Mouse (Mus musculus) CH12.LX (cell line): ENCODE measurements around the gene Lama4. TPM values are rescaled to one million over a fixed set of nuclear protein-coding genes. Genes with fewer than 3 reads are reported as not detected.

Source experiments
- DNase-seq: peaks from one replicate; pipeline ENCODE4 v3.0.0-alpha.2; 2013; ENCODE audit errors: extremely low read depth
- H3K27ac ChIP-seq: 2 replicates; pipeline ENCODE4 v1.5.1; 2012; ENCODE audit warnings: low read depth, mild to moderate bottlenecking, control low read depth, moderate library complexity; ENCODE audit not compliant: insufficient read depth
- H3K27me3 ChIP-seq: replicated peaks from 2 replicates; pipeline ENCODE3; 2012; ENCODE audit warnings: inconsistent platforms
- H3K36me3 ChIP-seq, 2 experiments: replicated peaks in 1 of 2; 2 replicates each; pipeline versions ENCODE3 to v1.6.1; 2012; ENCODE audit warnings: inconsistent platforms in 1 of 2, low read length in 1 of 2, mild to moderate bottlenecking in 1 of 2, mixed read lengths in 1 of 2, moderate library complexity in 1 of 2; ENCODE audit not compliant: control insufficient read depth in 1 of 2, insufficient read depth in 1 of 2
- H3K4me1 ChIP-seq, 2 experiments: 2 replicates each; pipeline ENCODE4 v1.6.1; 2012; ENCODE audit warnings: inconsistent platforms in 1 of 2, moderate library complexity in 1 of 2; ENCODE audit not compliant: insufficient read depth in 2 of 2, control insufficient read depth in 1 of 2
- H3K4me2 ChIP-seq: 2 replicates; pipeline ENCODE4 v1.6.1; 2012; ENCODE audit warnings: low read depth, mild to moderate bottlenecking, control low read depth; ENCODE audit not compliant: poor library complexity, insufficient read depth, severe bottlenecking
- H3K4me3 ChIP-seq, 3 experiments: fragments of 150-350 bp in 1 of 3; sonication (generic) in 1 of 3; replicated peaks in 1 of 3; 2 replicates each; pipeline versions ENCODE3 to v1.5.1; 2011 to 2012; ENCODE audit warnings: low read depth in 2 of 3, low read length in 2 of 3, mild to moderate bottlenecking in 2 of 3, moderate library complexity in 2 of 3, control low read depth in 1 of 3, improper control_type of control experiment in 1 of 3, inconsistent platforms in 1 of 3, mixed read lengths in 1 of 3; ENCODE audit not compliant: poor library complexity in 1 of 3
- H3K79me2 ChIP-seq: replicated peaks from 2 replicates; pipeline ENCODE4 v1.6.1; 2012; ENCODE audit warnings: mild to moderate bottlenecking, moderate library complexity; ENCODE audit not compliant: control insufficient read depth, poor library complexity, insufficient read depth, severe bottlenecking; ENCODE audit errors: extremely low read depth
- H3K9ac ChIP-seq: 2 replicates; pipeline ENCODE4 v1.6.1; 2012; ENCODE audit warnings: low read depth, mild to moderate bottlenecking, control low read depth, moderate library complexity; ENCODE audit not compliant: insufficient read depth
- H3K9me3 ChIP-seq: replicated peaks from 2 replicates; pipeline ENCODE3; 2012; ENCODE audit warnings: low read length, inconsistent platforms, mixed read lengths
- BHLHE40 ChIP-seq: IDR thresholded peaks from 2 replicates; pipeline ENCODE4 v1.6.1; 2011; ENCODE audit warnings: mild to moderate bottlenecking, low read depth, low read length, improper control_type of control experiment
- CHD2 ChIP-seq: IDR thresholded peaks from 2 replicates; pipeline ENCODE4 v1.6.1; 2011; ENCODE audit warnings: low read length, improper control_type of control experiment
- ELF1 ChIP-seq: IDR thresholded peaks from 2 replicates; pipeline ENCODE4 v1.6.1; 2014; ENCODE audit warnings: low read depth, mild to moderate bottlenecking, inconsistent platforms, low read length, improper control_type of control experiment
- EP300 ChIP-seq: IDR thresholded peaks from 2 replicates; pipeline ENCODE4 v1.6.1; 2011; ENCODE audit warnings: low read length, improper control_type of control experiment
- ETS1 ChIP-seq: conservative IDR thresholded peaks from 2 replicates; pipeline ENCODE4 v1.6.1; 2012; ENCODE audit warnings: low read depth, mild to moderate bottlenecking, inconsistent platforms, low read length, improper control_type of control experiment, moderate library complexity
- GABPA ChIP-seq: IDR thresholded peaks from 2 replicates; pipeline ENCODE4 v1.6.1; 2012; ENCODE audit warnings: low read depth, low read length, improper control_type of control experiment, inconsistent platforms; ENCODE audit not compliant: insufficient replicate concordance
- HCFC1 ChIP-seq: IDR thresholded peaks from 2 replicates; pipeline ENCODE4 v1.6.1; 2012; ENCODE audit warnings: low read depth, mild to moderate bottlenecking, inconsistent platforms, low read length, improper control_type of control experiment
- IRF4 ChIP-seq: IDR thresholded peaks from 2 replicates; pipeline ENCODE4 v1.6.1; 2014; ENCODE audit warnings: low read depth, mild to moderate bottlenecking, inconsistent platforms, low read length, improper control_type of control experiment
- JUN ChIP-seq: IDR thresholded peaks from 2 replicates; pipeline ENCODE4 v1.6.1; 2011; ENCODE audit warnings: low read depth, mild to moderate bottlenecking, low read length, improper control_type of control experiment, moderate library complexity; ENCODE audit not compliant: insufficient read depth
- KAT2A ChIP-seq: IDR thresholded peaks from 2 replicates; pipeline ENCODE4 v1.6.1; 2012; ENCODE audit warnings: low read length, improper control_type of control experiment, inconsistent platforms; ENCODE audit not compliant: insufficient replicate concordance
- MAZ ChIP-seq: IDR thresholded peaks from 2 replicates; pipeline ENCODE4 v1.6.1; 2012; ENCODE audit warnings: low read depth, mild to moderate bottlenecking, inconsistent platforms, low read length, improper control_type of control experiment, moderate library complexity
- MXI1 ChIP-seq: IDR thresholded peaks from 2 replicates; pipeline ENCODE4 v1.6.1; 2011; ENCODE audit warnings: mild to moderate bottlenecking, low read depth, low read length, improper control_type of control experiment
- NELFE ChIP-seq: IDR thresholded peaks from 2 replicates; pipeline ENCODE4 v1.6.1; 2011; ENCODE audit warnings: low read depth, low read length, improper control_type of control experiment
- NRF1 ChIP-seq: IDR thresholded peaks from 2 replicates; pipeline ENCODE4 v1.6.1; 2014; ENCODE audit warnings: low read depth, mild to moderate bottlenecking, inconsistent platforms, low read length, improper control_type of control experiment, moderate library complexity
- POLR2AphosphoS2 ChIP-seq: IDR thresholded peaks from 2 replicates; pipeline ENCODE4 v1.6.1; 2011; ENCODE audit warnings: low read depth, low read length, improper control_type of control experiment
- RAD21 ChIP-seq: IDR thresholded peaks from 2 replicates; pipeline ENCODE4 v1.6.1; 2011; ENCODE audit warnings: low read depth, mild to moderate bottlenecking, low read length, improper control_type of control experiment, moderate library complexity
- RCOR1 ChIP-seq: conservative IDR thresholded peaks from 2 replicates; pipeline ENCODE4 v1.6.1; 2012; ENCODE audit warnings: low read depth, mild to moderate bottlenecking, inconsistent platforms, low read length, improper control_type of control experiment
- SIN3A ChIP-seq: IDR thresholded peaks from 2 replicates; pipeline ENCODE4 v1.6.1; 2012; ENCODE audit warnings: low read length, improper control_type of control experiment, inconsistent platforms
- SMC3 ChIP-seq: IDR thresholded peaks from 2 replicates; pipeline ENCODE4 v1.6.1; 2011; ENCODE audit warnings: low read depth, low read length, improper control_type of control experiment
- TBP ChIP-seq: conservative IDR thresholded peaks from 2 replicates; pipeline ENCODE4 v1.6.1; 2011; ENCODE audit warnings: low read depth, low read length, improper control_type of control experiment
- UBTF ChIP-seq: IDR thresholded peaks from 2 replicates; pipeline ENCODE4 v1.6.1; 2012; ENCODE audit warnings: low read depth, mild to moderate bottlenecking, inconsistent platforms, low read length, improper control_type of control experiment, moderate library complexity
- USF1 ChIP-seq: IDR thresholded peaks from 2 replicates; pipeline ENCODE4 v1.6.1; 2014; ENCODE audit warnings: low read depth, mild to moderate bottlenecking, inconsistent platforms, low read length, improper control_type of control experiment
- ZKSCAN1 ChIP-seq: IDR thresholded peaks from 2 replicates; pipeline ENCODE4 v1.6.1; 2012; ENCODE audit warnings: low read depth, inconsistent platforms, low read length, improper control_type of control experiment, borderline replicate concordance
- ZMIZ1 ChIP-seq: IDR thresholded peaks from 2 replicates; pipeline ENCODE4 v1.6.1; 2012; ENCODE audit warnings: low read depth, mild to moderate bottlenecking, inconsistent platforms, low read length, improper control_type of control experiment
- dilution Hi-C: fragments of 300-500 bp; cut with MboI; formaldehyde crosslinking; loops from 2 replicates; pipeline ENCODE4 v1.14.3; 2020; ENCODE audit warnings: low sequenced_read_pairs; ENCODE audit not compliant: extremely low pct_unique_long_range_greater_than_20kb, extremely low pct_ligation_motif_present
- in situ Hi-C: fragments of 300-500 bp; cut with MboI; formaldehyde crosslinking; loops from 3 replicates; pipeline ENCODE4 v1.14.3; 2019; ENCODE audit warnings: low sequenced_read_pairs, low pct_ligation_motif_present, low pct_unique_long_range_greater_than_20kb, mixed read lengths
- polyA plus RNA-seq: library from polyadenylated mRNA; unstranded; fragments of >175 nt; gene quantifications from 2 replicates; pipeline ENCODE4 v1.2.1, GENCODE M21; 2012; ENCODE audit warnings: low read depth; ENCODE audit not compliant: insufficient read length
- total RNA-seq, 2 experiments: library from RNA; depleted of rRNA; stranded (reverse); fragments of 300-350 nt in 1 of 2; fragments of >200 nt in 1 of 2; gene quantifications; 2 replicates each; pipeline ENCODE4 v1.2.3; 2012 to 2014

Lama4 gene
- total and polyA plus RNA-seq, 3 experiments: 0.08 to 0.50 (median 0.19) TPM

- Histone ChIP-seq H3K4me2 (no peak overlapping the region), H3K9ac (no peak overlapping the region), H3K79me2 (no peaks in the 10 kb centered on the region), H3K27me3 (no peaks in the 10 kb centered on the region), H3K4me1 (no peaks in the 10 kb centered on the region), H3K9me3 (no peaks in the 10 kb centered on the region), H3K4me3 (no peak overlapping the region), H3K36me3 (no peaks in the 10 kb centered on the region), H3K27ac (no peak overlapping the region)
- in situ Hi-C loops: no loop called here
- dilution Hi-C loops: no loop called here
- TF ChIP-seq SMC3 (no peak), POLR2AphosphoS2 (no peak), RAD21 (no peak), BHLHE40 (no peak), NELFE (no peak), KAT2A (no peak)
- DNase-seq: no peak
These were observed 79.2 kb downstream of the Lama4 start for GRCm38 (mm10) chr10:39044476-39044995.

- no peak overlapping the region for H3K27ac ChIP-seq
- no peak overlapping the region for H3K4me3 ChIP-seq
- H3K4me1 ChIP-seq: no peaks in the 10 kb centered on the region
- in situ Hi-C loops (no loop called here), dilution Hi-C loops (no loop called here)
- H3K9me3 ChIP-seq: no peaks in the 10 kb centered on the region
- TF ChIP-seq USF1 (no peak), ZKSCAN1 (no peak), ETS1 (no peak), MXI1 (no peak), TBP (no peak), ZMIZ1 (no peak), CHD2 (no peak), RAD21 (no peak), NRF1 (no peak), UBTF (no peak), NELFE (no peak), RCOR1 (no peak), ELF1 (no peak), IRF4 (no peak), MAZ (no peak), GABPA (no peak), EP300 (no peak), JUN (no peak), SIN3A (no peak), HCFC1 (no peak)
- no peaks in the 10 kb centered on the region for H3K27me3 ChIP-seq
- no peaks in the 10 kb centered on the region for H3K79me2 ChIP-seq
- H3K36me3 ChIP-seq: no peaks in the 10 kb centered on the region
- no peak overlapping the region for H3K9ac ChIP-seq
- no peak overlapping the region for H3K4me2 ChIP-seq
- DNase-seq: no peak
These were observed 79.8 kb downstream of the Lama4 start for GRCm38 (mm10) chr10:39045111-39045510.
